Mouse (Mus musculus): ENCODE measurements at regions not wholly inside any gene's neighbourhood (a gene's known extent, or its start where the extent isn't known, plus 50 kb on each side); places are given as distances from the start of the nearest gene placed in this dataset.

- no peak for DNase-seq
Measured at GRCm38 (mm10) chr16:29802085-29802484, 223.0 kb downstream of the Opa1 start.

GRCm38 (mm10) chr16:29802603-29803002 lies 223.5 kb downstream of the Opa1 start:
- no peak for DNase-seq

GRCm38 (mm10) chr16:29807859-29808258 lies 228.7 kb downstream of the Opa1 start:
- no peak for DNase-seq

- DNase-seq, result no peak
Measured at GRCm38 (mm10) chr16:29808851-29809250, 229.7 kb downstream of the Opa1 start.

DNA sequence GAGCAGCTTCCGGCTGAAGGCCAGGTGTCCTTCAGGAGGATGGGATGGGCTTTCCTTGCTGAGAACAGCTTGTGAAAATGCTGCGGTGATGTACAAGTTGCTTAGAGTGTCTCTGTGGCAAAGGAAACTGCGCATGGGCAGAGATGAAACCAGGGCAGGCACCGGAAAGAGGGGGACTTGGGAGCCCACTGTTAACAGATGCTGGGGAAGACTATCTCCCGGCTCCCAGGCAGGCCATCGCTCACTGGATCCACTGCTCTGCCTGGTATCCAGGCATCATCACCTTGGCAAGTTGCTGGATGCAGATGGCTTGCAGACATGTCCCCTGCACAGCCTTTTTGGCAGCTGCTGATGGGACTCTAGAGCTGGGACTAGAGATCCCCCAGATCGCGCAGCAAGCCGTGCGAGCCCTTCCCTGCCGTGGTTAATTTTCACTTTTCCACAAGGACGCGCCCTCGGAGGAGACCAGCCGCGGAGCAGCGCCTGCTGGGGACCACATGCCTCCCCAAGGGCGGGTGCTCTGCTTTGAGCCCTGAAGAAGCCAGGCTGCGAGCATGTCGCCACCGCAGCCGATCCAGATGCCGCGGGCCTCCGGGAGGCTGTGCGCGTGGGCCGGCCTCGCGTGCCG lies 234.4 kb downstream of the Opa1 start:
- DNase-seq, result peak; percentile 32 to 64

DNA sequence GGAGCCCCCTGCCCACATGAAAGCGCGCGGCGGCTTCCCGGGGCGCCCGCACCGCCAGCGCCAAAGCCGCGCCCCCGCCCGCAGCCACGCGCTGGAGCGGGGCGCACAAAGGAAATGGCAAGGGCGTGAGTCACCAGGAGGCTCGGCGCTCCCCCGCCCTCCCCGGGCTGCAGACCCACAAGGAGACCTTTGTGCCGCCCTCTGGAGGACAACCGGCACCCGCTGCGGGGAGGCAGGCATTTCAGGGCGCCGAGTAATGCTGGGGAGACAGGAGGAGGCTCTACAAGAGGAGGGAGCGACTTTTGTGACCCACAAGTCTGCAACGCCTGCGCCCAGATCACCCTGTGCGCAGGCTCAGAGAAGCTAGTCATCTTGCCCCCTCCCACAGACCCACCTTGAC lies 234.9 kb downstream of the Opa1 start:
- peak; percentile 90 to 94 for DNase-seq

DNA sequence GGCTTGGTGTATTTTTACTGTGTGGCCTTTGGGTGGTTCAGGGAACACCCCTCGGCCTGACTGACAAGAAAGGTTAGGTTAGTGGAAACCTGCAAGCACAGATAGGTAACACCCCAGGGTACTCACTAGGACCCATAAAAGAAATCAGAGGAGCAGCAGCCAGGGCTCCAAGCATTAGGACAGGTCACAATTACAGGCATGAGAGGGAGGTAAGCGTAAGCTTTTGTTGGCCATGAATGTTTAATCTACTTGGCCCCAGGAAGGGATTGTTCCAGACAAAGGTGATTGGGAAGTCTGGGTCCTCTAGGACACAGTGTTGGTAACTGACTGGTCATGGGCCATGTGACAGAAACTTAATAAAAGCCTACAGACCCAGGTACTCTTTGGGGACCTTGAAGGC lies 235.5 kb downstream of the Opa1 start:
- no peak for DNase-seq

- no peak for DNase-seq
Measured at GRCm38 (mm10) chr16:29815200-29815599, 236.1 kb downstream of the Opa1 start.

- no peak for DNase-seq
Measured at GRCm38 (mm10) chr16:29815632-29816337, 236.7 kb downstream of the Opa1 start.

DNA sequence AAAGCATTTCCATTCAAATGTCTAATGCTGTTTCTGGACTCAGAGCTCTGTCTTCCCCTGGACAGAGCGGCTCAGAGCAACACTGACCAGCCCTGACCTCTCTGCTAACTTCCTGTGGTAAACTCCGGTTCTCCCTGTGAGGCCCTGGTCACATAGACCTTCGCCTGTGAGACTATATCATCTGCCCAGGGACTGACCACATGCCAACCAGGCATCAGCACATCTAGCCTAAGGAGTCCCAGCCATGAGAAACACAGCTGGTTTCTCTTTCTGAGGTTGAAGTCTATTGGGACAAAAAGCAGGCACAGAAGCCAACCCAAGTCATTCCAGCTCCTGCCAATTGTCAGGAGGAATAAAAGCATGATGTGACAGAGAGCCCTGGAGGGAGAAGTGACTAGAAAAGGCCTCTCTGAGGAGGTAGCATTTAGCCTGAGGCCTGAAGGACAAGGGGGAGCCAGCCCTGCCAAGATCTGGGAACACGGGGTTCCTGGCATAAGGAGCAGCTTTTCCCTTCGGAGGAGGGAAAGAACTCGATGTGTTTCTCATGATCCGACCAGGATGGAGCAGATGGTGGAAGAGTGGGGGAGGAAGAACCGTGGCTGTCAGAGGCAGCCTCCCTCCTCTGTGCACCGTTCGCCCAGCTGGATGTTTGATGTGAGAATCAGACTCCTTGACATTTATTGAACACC lies 237.7 kb downstream of the Opa1 start:
- DNase-seq, result no peak

DNA sequence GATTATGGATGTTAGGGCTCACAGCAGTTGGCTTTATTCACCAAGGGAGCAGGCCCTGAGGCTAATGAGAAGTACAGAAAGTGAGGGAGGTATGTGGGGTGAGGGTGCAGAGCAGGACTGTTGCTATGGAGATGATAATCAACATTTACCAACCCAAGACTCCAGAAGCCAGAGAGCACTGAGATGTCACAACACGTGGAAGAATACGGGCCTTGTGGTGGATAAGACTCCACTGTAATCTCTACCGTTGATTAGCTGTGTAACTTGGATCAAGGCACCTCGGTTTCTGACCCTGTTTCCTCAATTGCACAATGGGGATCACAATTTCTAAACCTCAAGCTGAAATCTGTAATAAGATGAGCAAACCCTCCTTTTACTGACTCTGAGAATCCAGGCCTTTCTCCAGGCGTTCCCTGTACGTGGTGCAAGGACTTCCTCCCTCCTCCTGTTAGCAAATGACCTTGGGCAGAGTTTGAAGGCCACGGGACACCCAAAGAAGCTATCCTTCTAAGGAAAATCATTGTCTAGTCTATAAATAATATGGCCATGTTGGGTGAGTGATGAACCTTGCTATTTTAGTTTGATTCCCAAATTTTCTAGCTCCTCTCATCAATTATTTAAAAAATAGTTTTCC lies 239.8 kb downstream of the Opa1 start:
- no peak for DNase-seq

- no peak for DNase-seq
Measured at GRCm38 (mm10) chr16:29820704-29821103, 241.6 kb downstream of the Opa1 start.

- DNase-seq, result no peak
Measured at GRCm38 (mm10) chr16:29822110-29822509, 242.1 kb upstream of the Hes1 start.

DNA sequence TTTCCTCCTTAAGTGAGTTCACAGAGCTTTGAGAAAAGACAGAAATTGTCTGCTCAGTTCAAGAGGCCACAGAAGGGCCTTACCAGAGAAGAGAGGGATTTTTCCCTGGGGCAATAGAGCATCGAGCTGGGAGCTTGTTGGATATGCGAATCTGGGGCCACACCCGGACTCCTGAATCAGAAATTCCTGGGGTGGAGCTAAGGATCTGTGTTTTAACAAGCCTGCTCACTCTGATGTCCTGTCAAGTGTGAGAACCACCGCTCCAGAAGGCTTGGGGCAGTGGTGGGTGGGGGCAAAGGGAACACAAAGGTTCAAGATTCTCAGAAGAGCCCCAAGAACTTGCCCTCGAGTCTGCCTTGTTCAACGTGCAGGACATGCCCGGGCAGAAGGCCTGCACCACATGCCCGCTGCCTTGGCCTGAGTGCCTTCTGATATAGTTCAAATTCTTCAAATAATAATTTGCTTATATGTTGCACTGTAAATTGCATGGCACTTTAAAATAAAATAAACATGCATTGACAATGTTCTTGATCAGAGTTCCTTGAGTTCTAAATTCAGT lies 241.3 kb upstream of the Hes1 start:
- DNase-seq, result no peak

- DNase-seq, result no peak
Measured at GRCm38 (mm10) chr16:29826927-29827326, 237.3 kb upstream of the Hes1 start.

DNA sequence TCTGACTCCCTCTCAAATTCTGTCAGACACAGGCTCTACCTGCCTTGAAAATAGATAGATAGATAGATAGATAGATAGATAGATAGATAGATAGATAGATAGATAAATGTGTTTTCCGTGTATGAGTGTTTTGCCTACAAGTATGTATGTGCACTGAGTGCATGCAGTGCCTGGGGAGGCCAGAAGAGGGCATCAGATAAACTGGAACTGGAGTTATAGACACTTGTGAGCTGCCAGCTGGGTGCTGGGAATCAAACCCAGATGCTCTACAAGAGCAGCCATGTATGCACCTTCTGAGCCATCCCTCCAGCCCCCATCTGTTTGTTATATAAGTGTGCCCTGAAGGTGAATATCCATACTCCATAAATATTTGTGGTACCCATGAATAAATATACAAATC lies 236.4 kb upstream of the Hes1 start:
- DNase-seq, result no peak

DNA sequence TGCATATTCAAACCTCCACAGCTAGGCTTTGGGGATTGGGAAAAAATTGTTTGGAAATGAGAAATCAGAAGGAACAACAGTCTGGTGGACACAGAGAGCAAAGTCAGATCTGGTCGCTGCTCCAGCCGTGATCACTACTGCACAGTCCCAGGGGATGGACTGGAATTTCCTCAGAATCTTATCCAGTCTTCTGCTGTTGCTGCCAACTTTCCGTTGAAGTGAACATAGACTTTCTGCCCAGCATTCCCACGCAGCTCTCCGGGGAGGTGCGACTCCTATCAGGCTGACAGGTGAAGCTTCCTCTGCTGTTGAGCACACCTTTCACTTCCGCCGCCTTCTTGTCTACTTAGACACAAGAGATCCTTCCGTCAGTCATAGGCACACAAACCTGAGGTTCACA lies 234.7 kb upstream of the Hes1 start:
- DNase-seq, result peak; percentile 43 to 52

DNA sequence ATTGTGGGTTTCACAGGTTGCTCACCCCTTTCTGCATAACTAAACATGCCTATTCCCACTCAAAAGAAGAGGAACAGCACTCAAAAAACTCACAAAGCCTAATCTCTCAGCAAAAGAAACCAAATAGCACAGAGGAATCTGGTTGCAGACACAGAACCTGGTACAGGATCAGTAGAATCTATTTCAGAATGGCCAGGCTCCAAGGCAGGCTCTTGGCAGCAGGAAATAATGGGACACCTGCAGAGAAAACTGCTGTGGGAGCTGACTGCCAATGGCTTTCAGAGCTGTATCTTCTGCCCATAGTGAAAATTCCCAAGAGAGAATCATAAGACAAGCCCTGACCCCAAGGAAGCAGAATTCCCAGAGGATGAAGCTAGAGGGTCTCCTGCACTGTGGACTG lies 234.1 kb upstream of the Hes1 start:
- no peak for DNase-seq

DNA sequence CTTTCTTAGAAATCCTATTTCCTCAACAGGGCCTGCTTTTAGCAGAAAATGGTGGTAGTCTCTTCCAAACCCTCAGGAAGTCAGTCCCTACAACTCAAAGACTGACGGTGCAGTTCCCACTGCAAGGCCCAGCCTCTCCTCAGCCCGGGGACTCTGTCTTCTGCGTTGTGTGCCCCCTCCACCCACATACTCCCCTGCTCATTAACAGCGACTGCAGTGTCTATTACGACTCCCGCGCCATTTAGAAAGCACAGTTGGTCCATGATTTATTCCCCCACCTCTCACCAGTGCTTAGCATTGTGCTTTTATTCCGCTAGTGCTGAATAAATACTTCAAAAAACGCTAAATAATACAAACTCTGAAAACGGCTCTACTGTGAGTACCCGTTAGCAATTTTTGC lies 230.9 kb upstream of the Hes1 start:
- no peak for DNase-seq

- no peak for DNase-seq
Measured at GRCm38 (mm10) chr16:29833875-29834274, 230.3 kb upstream of the Hes1 start.

- no peak for DNase-seq
Measured at GRCm38 (mm10) chr16:29834669-29835068, 229.5 kb upstream of the Hes1 start.

- no peak for DNase-seq
Measured at GRCm38 (mm10) chr16:29837025-29837629, 227.1 kb upstream of the Hes1 start.

DNA sequence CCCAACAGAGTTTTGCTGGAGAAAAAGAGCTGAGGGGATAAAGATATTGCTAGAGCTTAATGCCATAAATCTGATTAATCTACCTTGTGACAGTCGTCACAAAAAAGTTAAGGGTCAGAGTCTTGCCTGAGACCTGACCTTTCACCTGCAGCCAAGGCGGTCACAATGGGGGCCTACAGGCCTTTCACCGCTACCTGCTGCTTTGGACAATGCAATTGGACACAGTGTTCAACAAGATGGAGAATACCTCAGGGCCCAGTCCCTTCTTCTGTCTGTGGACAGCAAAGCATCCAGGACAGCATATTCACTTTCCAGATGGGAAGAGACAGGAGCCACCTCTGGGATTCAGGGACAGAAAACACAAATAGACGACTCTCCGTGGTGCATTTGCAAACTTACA lies 226.3 kb upstream of the Hes1 start:
- DNase-seq, result no peak

Data from kidney, postnatal 25 days (tissue).